Mouse (Mus musculus) hindlimb bud, embryonic 11.5 days (tissue): ENCODE measurements around the gene Cd68.
"Not testable (repeated sequence)": the region's sequence is repeated elsewhere in the genome, so short reads cannot be mapped to it uniquely, and the experiment has no call there.

ENCODE experiments used
- DNase-seq: peaks from one replicate; pipeline ENCODE4 v3.0.0-alpha.2; 2012; ENCODE audit warnings: low read depth, low spot score; ENCODE audit errors: extremely low spot score

Cd68 gene

GRCm38 (mm10) chr11:69665961-69666664 is at the start of gene Cd68:
Cd68 (minus strand) TSS chr11:69666153.
- no peak for DNase-seq

GRCm38 (mm10) chr11:69715482-69715881 is 49.5 kb upstream of the Cd68 start:
- DNase-seq, result peak; percentile 31

- peak; percentile 76 for DNase-seq
Observed at GRCm38 (mm10) chr11:69714636-69715329, 48.8 kb upstream of the Cd68 start.

- DNase-seq, result no peak
Observed at GRCm38 (mm10) chr11:69712954-69713672, 47.2 kb upstream of the Cd68 start.

- DNase-seq, result no peak
Observed at GRCm38 (mm10) chr11:69711082-69711481, 45.1 kb upstream of the Cd68 start.

GRCm38 (mm10) chr11:69710470-69710869 is 44.5 kb upstream of the Cd68 start:
- DNase-seq, result no peak

GRCm38 (mm10) chr11:69709554-69710446 is 43.8 kb upstream of the Cd68 start:
- no peak for DNase-seq

GRCm38 (mm10) chr11:69708614-69709265 is 42.8 kb upstream of the Cd68 start:
- DNase-seq, result no peak

- no peak for DNase-seq
Observed at GRCm38 (mm10) chr11:69707873-69708381, 42.0 kb upstream of the Cd68 start.

- DNase-seq, result no peak
Observed at GRCm38 (mm10) chr11:69707480-69707847, 41.5 kb upstream of the Cd68 start.

- DNase-seq, result no peak
Observed at GRCm38 (mm10) chr11:69706775-69707479, 41.0 kb upstream of the Cd68 start.

GRCm38 (mm10) chr11:69704613-69705010 is 38.7 kb upstream of the Cd68 start:
- no peak for DNase-seq

GRCm38 (mm10) chr11:69703814-69704612 is 38.1 kb upstream of the Cd68 start:
- DNase-seq, result no peak

- DNase-seq, result not testable (repeated sequence)
Observed at GRCm38 (mm10) chr11:69703381-69703780, 37.4 kb upstream of the Cd68 start.

GRCm38 (mm10) chr11:69702886-69703285 is 36.9 kb upstream of the Cd68 start:
- DNase-seq, result not testable (repeated sequence)

- DNase-seq, result no peak
Observed at GRCm38 (mm10) chr11:69699595-69699994, 33.6 kb upstream of the Cd68 start.

- no peak for DNase-seq
Observed at GRCm38 (mm10) chr11:69698574-69698973, 32.6 kb upstream of the Cd68 start.

- no peak for DNase-seq
Observed at GRCm38 (mm10) chr11:69697396-69697795, 31.4 kb upstream of the Cd68 start.
